Mouse (Mus musculus): ENCODE measurements at regions not wholly inside any gene's neighbourhood (a gene's known extent, or its start where the extent isn't known, plus 50 kb on each side); places are given as distances from the start of the nearest gene placed in this dataset.

GRCm38 (mm10) chr12:15717989-15718388, 98.7 kb downstream of the Trib2 start:
- TF ChIP-seq CTCF (IDR thresholded peaks at IDR 0.05; ENCODE audit: low read depth) (no peak), EP300 (optimal IDR thresholded peaks at IDR 0.05) (no peak)
